Mouse (Mus musculus) megakaryocyte-erythroid progenitor cell, adult 5-6 weeks (primary cell): Measurements from ENCODE around the gene Irf2bpl. TPM values are rescaled to one million over a fixed set of nuclear protein-coding genes. Genes with fewer than 3 reads are reported as not detected.

Source experiments
- ATAC-seq: replicated peaks from 2 replicates; pipeline ENCODE4 v1.8.0; 2016; ENCODE audit warnings: mild to moderate bottlenecking, inconsistent platforms; ENCODE audit not compliant: severe bottlenecking, poor library complexity, low FRiP score, low TSS enrichment
- total RNA-seq, 2 experiments: library from RNA; stranded (forward) in 1 of 2; stranded (reverse) in 1 of 2; fragments of 200-1000, 215-1000 nt in 1 of 2; fragments of >200 nt in 1 of 2; fragmentation: Nextera tagmentation in 1 of 2; gene quantifications; 2 replicates each; pipeline ENCODE4 v1.2.3; 2014 to 2017

Irf2bpl gene
- total RNA-seq, 2 experiments from 2014 or later = 0.76 to 2.7 TPM

- ATAC-seq = no peak
These were observed 12.8 kb downstream of the Irf2bpl start for GRCm38 (mm10) chr12:86871666-86872334.

- no peak for ATAC-seq
These were observed 13.6 kb downstream of the Irf2bpl start for GRCm38 (mm10) chr12:86870996-86871395.

GRCm38 (mm10) chr12:86869761-86870160 is 14.8 kb downstream of the Irf2bpl start:
- no peak for ATAC-seq

- peak; percentile 78 for ATAC-seq
These were observed 17.1 kb downstream of the Irf2bpl start for GRCm38 (mm10) chr12:86867271-86868223.

- ATAC-seq = no peak
These were observed 20.1 kb downstream of the Irf2bpl start for GRCm38 (mm10) chr12:86864316-86865020.

GRCm38 (mm10) chr12:86859924-86860790 is 24.4 kb downstream of the Irf2bpl start:
- ATAC-seq = 0 out of 2 replicates have a peak, but pooled peaks have one; percentile 12

- no peak for ATAC-seq
These were observed 25.4 kb downstream of the Irf2bpl start for GRCm38 (mm10) chr12:86858983-86859872.

- no peak for ATAC-seq
These were observed 26.1 kb downstream of the Irf2bpl start for GRCm38 (mm10) chr12:86858498-86858897.

DNA sequence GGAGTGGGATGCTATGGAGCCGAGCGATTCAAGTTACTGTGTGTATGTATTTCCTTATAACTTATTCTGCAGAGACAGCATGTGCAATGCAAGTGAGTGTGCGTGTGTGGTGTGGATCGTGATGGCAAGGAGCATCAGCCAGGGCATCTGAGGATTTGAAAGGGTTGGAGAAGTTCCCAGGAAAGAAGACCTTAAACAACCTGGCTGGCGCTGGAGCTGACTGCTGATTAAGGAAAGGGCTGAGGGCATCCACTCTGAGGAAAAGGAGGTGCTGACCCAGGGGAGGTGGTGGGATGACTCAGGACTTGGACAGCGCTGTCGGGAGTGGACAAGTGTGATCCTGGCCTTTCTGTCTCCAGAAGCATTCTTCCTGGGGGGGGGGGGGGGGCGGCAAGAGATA is 27.3 kb downstream of the Irf2bpl start:
- ATAC-seq = no peak

DNA sequence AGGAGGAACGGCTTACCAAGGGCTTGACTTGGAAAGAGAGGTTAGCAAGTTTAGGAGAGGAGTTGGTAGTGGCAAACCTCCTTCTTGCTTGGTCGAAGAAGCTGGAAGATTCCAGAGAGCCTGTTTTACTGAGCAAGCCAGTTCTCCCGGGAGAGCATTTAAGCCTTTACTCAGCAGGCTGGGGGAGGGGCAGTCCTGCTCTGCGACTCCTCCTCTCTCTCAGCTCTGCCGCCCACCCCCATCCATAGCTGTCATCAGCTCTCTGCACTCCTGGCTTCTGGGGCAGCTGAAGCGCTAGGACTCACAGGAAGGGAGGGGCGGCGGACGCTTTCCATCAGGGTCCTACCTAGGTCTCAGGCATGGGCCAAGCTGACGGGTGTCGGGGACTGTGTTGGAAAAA is 28.9 kb downstream of the Irf2bpl start:
- 0 out of 2 replicates have a peak, but pooled peaks have one; percentile 12 for ATAC-seq

- peak; percentile 82 for ATAC-seq
These were observed 31.1 kb downstream of the Irf2bpl start for GRCm38 (mm10) chr12:86853516-86853915.

GRCm38 (mm10) chr12:86851313-86851712 is 33.3 kb downstream of the Irf2bpl start:
- ATAC-seq = no peak

DNA sequence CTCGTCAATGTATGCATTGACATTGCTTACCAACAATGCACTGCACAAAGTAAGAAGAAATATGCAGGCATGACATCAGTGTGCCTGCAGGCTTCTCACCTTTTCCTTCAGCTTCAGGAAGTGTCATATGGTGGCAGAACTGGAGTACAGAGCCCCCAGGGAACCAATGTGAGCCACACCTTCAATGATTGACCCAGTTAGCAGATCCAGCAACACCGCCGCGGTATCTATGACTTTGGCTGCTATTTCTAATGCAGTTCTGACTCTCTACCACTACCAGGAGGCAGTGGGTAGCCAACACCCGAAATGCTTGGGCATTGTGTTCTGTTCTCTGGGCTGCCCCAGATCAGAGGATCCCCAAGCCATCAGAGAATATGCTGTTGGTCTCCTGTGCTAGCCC is 33.9 kb downstream of the Irf2bpl start:
- no peak for ATAC-seq

DNA sequence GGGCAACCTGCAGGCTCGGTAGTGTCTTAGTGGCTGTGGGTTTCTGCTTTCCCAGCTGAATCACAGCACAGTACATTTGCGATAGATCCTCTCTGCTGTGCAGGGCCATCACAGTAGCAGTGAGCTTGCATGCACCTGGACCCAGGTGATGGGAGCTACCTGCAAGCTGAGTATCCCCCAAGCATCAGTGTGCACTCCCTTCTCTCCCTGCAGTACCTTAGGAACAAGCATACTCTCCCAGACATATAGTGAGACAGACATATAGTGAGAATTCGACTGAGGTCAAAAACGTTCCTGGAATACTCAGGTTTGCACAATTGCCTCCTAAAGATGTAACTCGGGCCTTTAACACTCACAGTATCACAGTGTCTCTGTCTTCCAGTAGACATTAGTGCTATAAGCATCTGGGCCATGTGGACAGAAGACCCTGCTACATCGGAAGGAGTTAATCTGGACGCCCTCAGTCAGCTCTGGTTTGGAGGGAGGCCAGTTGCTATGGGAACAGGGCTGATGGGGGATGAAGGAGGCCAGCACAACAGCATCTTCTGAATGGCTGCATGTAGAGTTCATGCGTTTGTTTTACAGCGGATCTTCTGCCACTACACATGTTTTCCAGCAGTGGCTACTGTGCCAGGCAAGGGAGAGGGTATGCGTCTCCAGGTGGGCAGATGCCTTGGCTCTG is 34.5 kb downstream of the Irf2bpl start:
- no peak for ATAC-seq

DNA sequence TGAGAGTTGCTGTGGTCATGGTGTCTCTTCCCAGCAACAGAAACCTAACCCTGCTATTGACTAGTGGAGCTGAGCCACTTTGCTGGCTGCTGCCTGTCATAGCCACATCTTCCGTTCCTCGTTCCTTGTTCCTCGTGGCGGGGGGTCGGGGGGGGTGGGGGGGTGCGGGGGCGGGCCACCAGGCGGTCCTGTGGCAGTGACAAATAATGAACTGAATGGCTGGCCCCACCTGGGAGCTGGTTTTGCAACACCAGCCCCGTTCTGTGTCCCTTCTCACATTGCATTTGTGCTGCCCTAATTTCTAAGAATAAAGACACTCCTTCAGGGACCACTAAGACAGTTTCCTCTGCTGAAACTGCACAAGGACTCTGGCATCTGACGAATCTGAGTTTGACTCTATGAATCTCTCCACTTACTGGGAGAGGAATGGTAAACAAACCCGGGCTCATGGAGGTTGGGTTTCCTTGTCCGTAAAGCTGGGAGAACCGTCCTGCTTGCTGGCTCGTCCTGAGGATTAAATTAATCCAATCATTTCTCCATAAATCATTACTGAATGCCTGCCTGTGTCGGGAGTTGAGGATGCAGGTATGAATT is 41.6 kb downstream of the Irf2bpl start:
- ATAC-seq = no peak

DNA sequence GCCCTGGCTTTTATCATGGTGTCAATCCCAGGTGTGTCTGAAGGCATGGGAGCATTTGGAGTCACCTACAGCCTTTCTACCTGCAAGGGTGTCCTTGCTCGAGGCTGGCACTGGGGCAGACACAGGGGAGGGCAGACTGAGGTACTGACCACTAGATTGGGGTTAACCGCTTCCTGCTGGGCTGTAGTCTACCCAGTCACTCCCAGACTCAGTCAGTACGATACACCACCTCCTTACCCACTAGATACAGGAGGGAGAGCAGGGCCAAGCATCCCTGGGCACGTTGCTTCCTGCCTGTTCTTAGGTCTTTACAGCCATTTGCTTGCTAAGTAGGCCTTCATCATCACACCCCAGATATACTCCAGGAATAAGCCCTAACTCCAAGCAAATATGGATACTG is 44.1 kb downstream of the Irf2bpl start:
- ATAC-seq = no peak

DNA sequence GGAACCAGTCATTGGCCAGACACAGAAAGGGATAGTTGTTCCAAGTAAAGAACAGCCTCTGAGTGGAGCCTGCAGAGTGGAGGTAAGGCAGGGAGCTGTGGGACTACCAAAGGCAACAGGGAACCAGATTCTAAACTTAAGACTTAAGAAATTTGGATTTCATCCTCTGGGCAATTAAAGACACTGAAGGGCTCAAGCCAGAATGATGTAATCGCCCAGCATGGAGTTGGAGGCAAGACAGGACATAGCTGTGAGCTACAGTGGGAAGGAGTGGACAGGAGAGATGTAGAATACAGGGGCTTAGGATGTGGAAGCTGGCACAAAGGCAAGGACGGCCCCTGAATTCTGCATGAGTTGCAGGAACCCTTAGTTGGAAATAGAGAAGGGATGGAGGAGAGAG is 46.4 kb downstream of the Irf2bpl start:
- no peak for ATAC-seq
